Mouse (Mus musculus) thymus, postnatal 10 days (tissue): ENCODE results near the gene Mapk12.
A peak's percentile ranks its signal among the peaks of the same experiment; 100 is the strongest.

Source experiments
- DNase-seq, 2 experiments: peaks; one replicate each; pipeline ENCODE4 v3.0.0; 2021; ENCODE audit warnings: low spot score in 2 of 2

The Mapk12 gene

GRCm38 (mm10) chr15:89097450-89097849, 43.1 kb downstream of the Mapk12 start:
- DNase-seq, result no peak

GRCm38 (mm10) chr15:89092181-89092580, 48.3 kb downstream of the Mapk12 start:
- no peak for DNase-seq

GRCm38 (mm10) chr15:89090662-89091061, 49.8 kb downstream of the Mapk12 start:
- DNase-seq, result no peak

- DNase-seq, result peak in 1 of 2 experiments; percentile 30
Observed at GRCm38 (mm10) chr15:89089248-89090051, 51.1 kb downstream of the Mapk12 start.

- DNase-seq, result peak; percentile 74 to 76
Observed at GRCm38 (mm10) chr15:89088607-89089247, 51.8 kb downstream of the Mapk12 start, which contains the start of gene Selenoo. TSS of gene Selenoo (plus strand) at chr15:89089084.

- DNase-seq, result no peak
Observed at GRCm38 (mm10) chr15:89084826-89085225, 55.7 kb downstream of the Mapk12 start.

GRCm38 (mm10) chr15:89083906-89084305, 56.6 kb downstream of the Mapk12 start:
- DNase-seq, result no peak
